Mouse (Mus musculus) thymus, adult 2 months (tissue): ENCODE results near the gene Sgms1. TPM values are rescaled to one million over a fixed set of nuclear protein-coding genes. Genes with fewer than 3 reads are reported as not detected.

Experiments used
- DNase-seq: peaks from one replicate; pipeline ENCODE4 v3.0.0; 2021
- H3K27ac ChIP-seq: fragments of 200-500 bp; 2 replicates; pipeline ENCODE4 v1.5.1; 2012; ENCODE audit warnings: low read length, control low read depth; ENCODE audit not compliant: control insufficient read depth, insufficient read depth
- H3K27me3 ChIP-seq: fragments of 200-500 bp; 2 replicates; pipeline ENCODE4 v1.6.1; 2012; ENCODE audit warnings: mild to moderate bottlenecking, low read length, moderate library complexity, mixed read lengths; ENCODE audit not compliant: control insufficient read depth, insufficient read depth
- H3K36me3 ChIP-seq: fragments of 200-500 bp; 2 replicates; pipeline ENCODE4 v1.6.1; 2012; ENCODE audit warnings: mild to moderate bottlenecking, low read length, moderate library complexity; ENCODE audit not compliant: control insufficient read depth, insufficient read depth
- H3K4me1 ChIP-seq: fragments of 200-500 bp; replicated peaks from 2 replicates; pipeline ENCODE4 v1.6.1; 2012; ENCODE audit warnings: low read length; ENCODE audit not compliant: control insufficient read depth, insufficient read depth
- H3K4me3 ChIP-seq: fragments of 200-500 bp; 2 replicates; pipeline ENCODE4 v1.5.1; 2012; ENCODE audit warnings: mild to moderate bottlenecking, low read length, control low read depth, moderate library complexity; ENCODE audit not compliant: control insufficient read depth, insufficient read depth
- CTCF ChIP-seq: fragments of 200-500 bp; IDR thresholded peaks from 2 replicates; pipeline ENCODE4 v1.5.1; 2012; ENCODE audit warnings: mild to moderate bottlenecking, control low read depth, low read length, moderate library complexity, borderline replicate concordance; ENCODE audit not compliant: control insufficient read depth, poor library complexity, insufficient read depth; ENCODE audit errors: extremely low read depth
- POLR2A ChIP-seq: fragments of 200-500 bp; IDR thresholded peaks from 2 replicates; pipeline ENCODE4 v1.6.1; 2012; ENCODE audit warnings: mild to moderate bottlenecking, low read length, control low read depth, moderate library complexity; ENCODE audit not compliant: control insufficient read depth, poor library complexity, insufficient read depth; ENCODE audit errors: extremely low read depth
- WGBS: fragments of 180-500 bp; shearing (Covaris S2); methylation state at CpG from one replicate; pipeline ENCODE4 v1.1.7; 2018; 5-methylcytosine and 5-hydroxymethylcytosine counted together
- polyA plus RNA-seq: library from polyadenylated mRNA; depleted of rRNA; stranded (reverse); fragments of >200 nt; gene quantifications from 2 replicates; pipeline ENCODE4 v1.2.3, GENCODE M21; 2012

Gene Sgms1
- polyA plus RNA-seq, 1 experiment: 7.4 TPM

GRCm38 (mm10) chr19:32249181-32250130 is 140.1 kb downstream of the Sgms1 start:
- Histone ChIP-seq H3K4me1 (peaks cover 9% of the 10 kb centered on the region), H3K27me3 (no peaks in the 10 kb centered on the region), H3K27ac (no peak overlapping the region), H3K4me3 (no peak overlapping the region), H3K36me3 (no peaks in the 10 kb centered on the region)
- DNase-seq: no peak
- TF ChIP-seq CTCF: no peak
- TF ChIP-seq POLR2A: no peak
- 53% methylated on average over 5 of the region's 5 CpGs for WGBS

GRCm38 (mm10) chr19:32244881-32245280 is 144.6 kb downstream of the Sgms1 start:
- no peaks in the 10 kb centered on the region for H3K36me3 ChIP-seq
- no peaks in the 10 kb centered on the region for H3K27me3 ChIP-seq
- no peak overlapping the region for H3K27ac ChIP-seq
- DNase-seq: no peak
- H3K4me1 ChIP-seq: 0 out of 2 replicates have a peak, but pooled peaks cover 4% of the 10 kb centered on the region
- TF ChIP-seq POLR2A (no peak), CTCF (no peak)
- WGBS: 72% methylated on average over 4 of the region's 4 CpGs
- H3K4me3 ChIP-seq: no peak overlapping the region

- peaks cover 10% of the 10 kb centered on the region for H3K4me1 ChIP-seq
- TF ChIP-seq CTCF (no peak), POLR2A (no peak)
- no peak overlapping the region for H3K27ac ChIP-seq
- H3K36me3 ChIP-seq: no peaks in the 10 kb centered on the region
- DNase-seq: no peak
- H3K4me3 ChIP-seq: no peak overlapping the region
- 98% methylated on average over 9 of the region's 9 CpGs for WGBS
- H3K27me3 ChIP-seq: no peaks in the 10 kb centered on the region
Measured at GRCm38 (mm10) chr19:32243246-32243645, 146.3 kb downstream of the Sgms1 start.

- no peaks in the 10 kb centered on the region for H3K36me3 ChIP-seq
- no peak overlapping the region for H3K27ac ChIP-seq
- no peak overlapping the region for H3K4me3 ChIP-seq
- no peak for TF ChIP-seq POLR2A
- TF ChIP-seq CTCF: no peak
- peaks cover 10% of the 10 kb centered on the region for H3K4me1 ChIP-seq
- no peak for DNase-seq
- WGBS: 90% methylated on average over 4 of the region's 4 CpGs
- no peaks in the 10 kb centered on the region for H3K27me3 ChIP-seq
Measured at GRCm38 (mm10) chr19:32242153-32242552, 147.4 kb downstream of the Sgms1 start.

- peaks cover 10% of the 10 kb centered on the region for H3K4me1 ChIP-seq
- TF ChIP-seq POLR2A (no peak), CTCF (no peak)
- no peak overlapping the region for H3K27ac ChIP-seq
- H3K4me3 ChIP-seq: no peak overlapping the region
- no peak for DNase-seq
- WGBS: 36% methylated on average over 8 of the region's 8 CpGs
- H3K27me3 ChIP-seq: no peaks in the 10 kb centered on the region
- H3K36me3 ChIP-seq: no peaks in the 10 kb centered on the region
Measured at GRCm38 (mm10) chr19:32240417-32240990, 149.0 kb downstream of the Sgms1 start.

GRCm38 (mm10) chr19:32239925-32240324 is 149.6 kb downstream of the Sgms1 start:
- WGBS: 89% methylated on average over 4 of the region's 4 CpGs
- no peaks in the 10 kb centered on the region for H3K36me3 ChIP-seq
- H3K27me3 ChIP-seq: no peaks in the 10 kb centered on the region
- no peak overlapping the region for H3K27ac ChIP-seq
- H3K4me3 ChIP-seq: no peak overlapping the region
- no peak for DNase-seq
- TF ChIP-seq CTCF: no peak
- TF ChIP-seq POLR2A: no peak
- peaks cover 10% of the 10 kb centered on the region for H3K4me1 ChIP-seq

- WGBS: 66% methylated on average over 6 of the region's 6 CpGs
- TF ChIP-seq POLR2A (no peak), CTCF (no peak)
- Histone ChIP-seq H3K27ac (no peak overlapping the region), H3K27me3 (no peaks in the 10 kb centered on the region), H3K4me3 (no peak overlapping the region), H3K36me3 (no peaks in the 10 kb centered on the region), H3K4me1 (peaks cover 10% of the 10 kb centered on the region)
- DNase-seq: no peak
Measured at GRCm38 (mm10) chr19:32239459-32239792, 150.1 kb downstream of the Sgms1 start.
